Mouse (Mus musculus) heart, adult 2 months (tissue): ENCODE measurements around the gene Bend5.

Experiments used
- CTCF ChIP-seq: fragments of 200-600 bp; IDR thresholded peaks from 2 replicates; pipeline ENCODE4 v1.8.1; 2022; ENCODE audit warnings: antibody characterized with exemption, mild to moderate bottlenecking, moderate library complexity
- EP300 ChIP-seq: fragments of 200-500 bp; IDR thresholded peaks from 2 replicates; pipeline ENCODE4 v1.6.1; 2011; ENCODE audit warnings: low read depth, low read length, control low read depth; ENCODE audit not compliant: insufficient read depth

GRCm38 (mm10) chr4:111403243-111403642, 11.6 kb upstream of the Bend5 start:
- TF ChIP-seq CTCF (no peak), EP300 (no peak)
